Mouse (Mus musculus) layer of hippocampus, adult 6 months (tissue): Measurements from ENCODE around the gene B3galt5. TPM values are rescaled to one million over a fixed set of nuclear protein-coding genes. Genes with fewer than 3 reads are reported as not detected.

Source experiments
- long read RNA-seq, 2 experiments: library from polyadenylated mRNA; unstranded; transcript quantifications; one replicate each; pipeline ENCODE4 v2.0.0; 2019 to 2020
- polyA plus RNA-seq: library from polyadenylated mRNA; unstranded; fragments of <200 nt; fragmentation: Nextera tagmentation; gene quantifications from 2 replicates; pipeline ENCODE4 v1.2.3, GENCODE M21; 2021

B3galt5 gene
- 8.8 and 12.0 TPM in 2 replicates for polyA plus RNA-seq
- long read RNA-seq, experiment 1, full-length matches to known transcripts = 5 of 25 reads
- long read RNA-seq, experiment 1, partial matches to known transcripts = 0 of 25 reads
- long read RNA-seq, experiment 1, other reads (novel, unspliced or antisense) = 20 of 25 reads
- long read RNA-seq, experiment 2, full-length matches to known transcripts = 81 of 154 reads
- long read RNA-seq, experiment 2, partial matches to known transcripts = 52 of 154 reads
- long read RNA-seq, experiment 2, other reads (novel, unspliced or antisense) = 21 of 154 reads

GRCm38 (mm10) chr16:96235366-96235970 lies at the start of gene B3galt5:
B3galt5 (plus strand) TSS chr16:96235801.

GRCm38 (mm10) chr16:96191531-96192506 lies 43.8 kb upstream of the B3galt5 start, which contains the start of gene Lca5l:
Lca5l (minus strand) TSS chr16:96192271.

GRCm38 (mm10) chr16:96199913-96200701 lies 35.5 kb upstream of the B3galt5 start, which contains the start of gene Sh3bgr:
Sh3bgr (plus strand) TSS chr16:96200450.

Other genes with a start within 250 kb of the B3galt5 start
- gene Psmg1, start 244.8 kb upstream of the B3galt5 start, polyA plus RNA-seq = 40.0 and 43.2 TPM in 2 replicates
- 67.6 and 72.7 TPM in 2 replicates for gene Brwd1, start 153.3 kb upstream of the B3galt5 start, polyA plus RNA-seq
- 75.6 and 80.4 TPM in 2 replicates for gene Hmgn1, start 108.1 kb upstream of the B3galt5 start, polyA plus RNA-seq
- 101 and 131 TPM in 2 replicates for gene Wrb, start 90.4 kb upstream of the B3galt5 start, polyA plus RNA-seq
- gene Lca5l, start 43.5 kb upstream of the B3galt5 start, polyA plus RNA-seq = 0.73 and 0.80 TPM in 2 replicates
- gene Sh3bgr, start 35.4 kb upstream of the B3galt5 start, polyA plus RNA-seq = 1.8 and 2.1 TPM in 2 replicates
- not detected in 2 replicates for gene Itgb2l, start 207.8 kb downstream of the B3galt5 start, polyA plus RNA-seq
- 539 and 605 TPM in 2 replicates for gene Pcp4, start 231.8 kb downstream of the B3galt5 start, polyA plus RNA-seq